Mouse (Mus musculus) spleen, adult 2 months (tissue): ENCODE data around the gene Myh9. TPM values are rescaled to one million over a fixed set of nuclear protein-coding genes. Genes with fewer than 3 reads are reported as not detected.
A peak's percentile ranks its signal among the peaks of the same experiment; 100 is the strongest.

Experiments
- DNase-seq, 2 experiments: peaks; one replicate each; pipeline versions ENCODE4 v3.0.0 to v3.0.0-alpha.2; 2012 to 2021; ENCODE audit warnings: low spot score in 2 of 2, low read depth in 1 of 2
- H3K27ac ChIP-seq: fragments of 200-500 bp; 2 replicates; pipeline ENCODE4 v1.5.1; 2012; ENCODE audit warnings: low read length, inconsistent platforms; ENCODE audit not compliant: insufficient read depth
- H3K27me3 ChIP-seq: fragments of 200-500 bp; 2 replicates; pipeline ENCODE4 v1.6.1; 2012; ENCODE audit warnings: mild to moderate bottlenecking, moderate library complexity, low read length, inconsistent platforms; ENCODE audit not compliant: control insufficient read depth, insufficient read depth
- H3K36me3 ChIP-seq: fragments of 200-500 bp; 2 replicates; pipeline ENCODE4 v1.6.1; 2012; ENCODE audit warnings: mild to moderate bottlenecking, low read length, inconsistent platforms; ENCODE audit not compliant: control insufficient read depth, insufficient read depth
- H3K4me1 ChIP-seq: fragments of 200-500 bp; 2 replicates; pipeline ENCODE4 v1.6.1; 2011; ENCODE audit warnings: inconsistent platforms; ENCODE audit not compliant: control insufficient read depth, insufficient read depth, insufficient read length
- H3K4me3 ChIP-seq: fragments of 200-500 bp; 2 replicates; pipeline ENCODE4 v1.5.1; 2011; ENCODE audit warnings: mild to moderate bottlenecking, inconsistent platforms; ENCODE audit not compliant: insufficient read depth, insufficient read length; ENCODE audit errors: extremely low read depth
- CTCF ChIP-seq: fragments of 200-500 bp; IDR thresholded peaks from 2 replicates; pipeline ENCODE4 v1.5.1; 2011; ENCODE audit warnings: mild to moderate bottlenecking, inconsistent platforms; ENCODE audit not compliant: insufficient read depth, insufficient read length, insufficient replicate concordance; ENCODE audit errors: extremely low read depth
- POLR2A ChIP-seq: fragments of 200-500 bp; IDR thresholded peaks from 2 replicates; pipeline ENCODE4 v1.6.1; 2011; ENCODE audit warnings: low read depth, low read length, inconsistent platforms
- WGBS: fragments of 180-500 bp; shearing (Covaris S2); methylation state at CpG from one replicate; pipeline ENCODE4 v1.1.7; 2018; 5-methylcytosine and 5-hydroxymethylcytosine counted together
- polyA plus RNA-seq: library from polyadenylated mRNA; depleted of rRNA; stranded (reverse); fragments of >200 nt; gene quantifications from 2 replicates; pipeline ENCODE4 v1.2.3, GENCODE M21; 2012

The Myh9 gene
- polyA plus RNA-seq, 1 experiment: 138 TPM

- no peaks in the 10 kb centered on the region for H3K4me1 ChIP-seq
- TF ChIP-seq POLR2A: no peak
- peak; percentile 63; the same call in 1 of the 2 replicates for TF ChIP-seq CTCF
- H3K27ac ChIP-seq: no peak overlapping the region
- H3K27me3 ChIP-seq: no peaks in the 10 kb centered on the region
- WGBS: 76% methylated on average over 22 of the region's 22 CpGs
- DNase-seq: peak; percentile 25 to 42
- peaks cover 64% of the 10 kb centered on the region for H3K36me3 ChIP-seq
- H3K4me3 ChIP-seq: no peak overlapping the region
Measured at GRCm38 (mm10) chr15:77761561-77762380, 80.2 kb downstream of the Myh9 start.

- no peak for DNase-seq
- 93% methylated on average over 7 of the region's 7 CpGs for WGBS
- no peaks in the 10 kb centered on the region for H3K4me1 ChIP-seq
- no peak overlapping the region for H3K27ac ChIP-seq
- TF ChIP-seq CTCF (no peak), POLR2A (no peak)
- H3K27me3 ChIP-seq: no peaks in the 10 kb centered on the region
- H3K4me3 ChIP-seq: no peak overlapping the region
- H3K36me3 ChIP-seq: peaks cover 57% of the 10 kb centered on the region
Measured at GRCm38 (mm10) chr15:77761083-77761482, 80.9 kb downstream of the Myh9 start.

GRCm38 (mm10) chr15:77760037-77760436, 81.9 kb downstream of the Myh9 start:
- Histone ChIP-seq H3K4me3 (no peak overlapping the region), H3K4me1 (no peaks in the 10 kb centered on the region), H3K36me3 (peaks cover 47% of the 10 kb centered on the region), H3K27ac (no peak overlapping the region), H3K27me3 (no peaks in the 10 kb centered on the region)
- no peak for DNase-seq
- TF ChIP-seq POLR2A (no peak), CTCF (no peak)
- WGBS: 92% methylated on average over 9 of the region's 16 CpGs

- H3K27me3 ChIP-seq: no peaks in the 10 kb centered on the region
- no peak for DNase-seq
- no peak overlapping the region for H3K27ac ChIP-seq
- TF ChIP-seq CTCF (no peak), POLR2A (no peak)
- 86% methylated on average over 4 of the region's 4 CpGs for WGBS
- no peak overlapping the region for H3K4me3 ChIP-seq
- no peaks in the 10 kb centered on the region for H3K4me1 ChIP-seq
- peaks cover 24% of the 10 kb centered on the region for H3K36me3 ChIP-seq
Measured at GRCm38 (mm10) chr15:77757586-77758226, 84.3 kb downstream of the Myh9 start.

- 4% methylated on average over 9 of the region's 9 CpGs for WGBS
- Histone ChIP-seq H3K27ac (no peak within 1 kb of the TSS), H3K4me1 (no peaks in the 10 kb centered on the region), H3K27me3 (no peaks in the 10 kb centered on the region), H3K4me3 (no peak within 1 kb of the TSS), H3K36me3 (peaks cover 16% of the 10 kb centered on the region)
- TF ChIP-seq POLR2A (no peak), CTCF (peak; percentile 84; the same call in 1 of the 2 replicates)
- peak; percentile 22 to 40 for DNase-seq
Measured at GRCm38 (mm10) chr15:77756848-77757247, 85.1 kb downstream of the Myh9 start, which contains the start of gene Apol8. Apol8 (minus strand) TSS chr15:77757003.

- 75% methylated on average over 2 of the region's 2 CpGs for WGBS
- Histone ChIP-seq H3K4me3 (no peak overlapping the region), H3K36me3 (peaks cover 9% of the 10 kb centered on the region)
Measured at GRCm38 (mm10) chr15:77756081-77756480, 85.9 kb downstream of the Myh9 start.

GRCm38 (mm10) chr15:77755132-77755531, 86.8 kb downstream of the Myh9 start:
- no peak for DNase-seq
- no peaks in the 10 kb centered on the region for H3K4me1 ChIP-seq
- WGBS: 68% methylated on average over 2 of the region's 2 CpGs
- no peak overlapping the region for H3K27ac ChIP-seq
- H3K27me3 ChIP-seq: no peaks in the 10 kb centered on the region
- H3K4me3 ChIP-seq: no peak overlapping the region
- no peaks in the 10 kb centered on the region; the same call in 1 of the 2 replicates for H3K36me3 ChIP-seq
- no peak for TF ChIP-seq CTCF
- TF ChIP-seq POLR2A: no peak

More at GRCm38 (mm10) chr15:77756081-77756480, 85.9 kb downstream of the Myh9 start:
- Histone ChIP-seq H3K4me1 (no peaks in the 10 kb centered on the region), H3K27ac (no peak overlapping the region), H3K27me3 (no peaks in the 10 kb centered on the region)
- DNase-seq: no peak
- TF ChIP-seq CTCF: no peak
